Mouse (Mus musculus): ENCODE data around the gene Map4. TPM values are rescaled to one million over a fixed set of nuclear protein-coding genes. Genes with fewer than 3 reads are reported as not detected.
"Not testable (repeated sequence)": the region's sequence is repeated elsewhere in the genome, so short reads cannot be mapped to it uniquely, and the experiment has no call there.

Gene Map4
- total RNA-seq, 2 experiments from 2014 or later = 350 to 364 TPM

GRCm38 (mm10) chr9:109969792-109970336 is 38.6 kb downstream of the Map4 start:
- DNase-seq (ENCODE audit: low spot score in 2 of 2) = peak in 1 of 2 experiments; percentile 15
- intact Hi-C loops (cut with DNase I) = no loop called here

- DNase-seq (ENCODE audit: low spot score in 2 of 2); intact Hi-C loops (cut with DNase I): not testable (repeated sequence)
Observed at GRCm38 (mm10) chr9:109971711-109972110, 40.5 kb downstream of the Map4 start.

- DNase-seq (ENCODE audit: low spot score in 2 of 2); intact Hi-C loops (cut with DNase I): not testable (repeated sequence)
Observed at GRCm38 (mm10) chr9:109980223-109980622, 49.0 kb downstream of the Map4 start.

GRCm38 (mm10) chr9:109985416-109985815 is 54.2 kb downstream of the Map4 start:
- peak; percentile 76 to 86 for DNase-seq (ENCODE audit: low spot score in 2 of 2)
- intact Hi-C loops (cut with DNase I) = loop anchor here (1.0 to 5.0 kb wide), 2 partner anchors 86 to 93 kb away; no protein-coding TSS in a partner anchor

GRCm38 (mm10) chr9:109989084-109989483 is 57.8 kb downstream of the Map4 start:
- intact Hi-C loops (cut with DNase I) = loop anchor here (2.0 to 5.0 kb wide), 2 partner anchors 30 to 97 kb away; no protein-coding TSS in a partner anchor

GRCm38 (mm10) chr9:109997441-109997840 is 66.2 kb downstream of the Map4 start:
- intact Hi-C loops (cut with DNase I) = no loop called here

More at GRCm38 (mm10) chr9:109989084-109989483, 57.8 kb downstream of the Map4 start:
- peak in 1 of 2 experiments; percentile 39 for DNase-seq (ENCODE audit: low spot score in 2 of 2)

GRCm38 (mm10) chr9:110001946-110002345 is 70.7 kb downstream of the Map4 start:
- no peak for DNase-seq (ENCODE audit: low spot score in 2 of 2)
- intact Hi-C loops (cut with DNase I) = no loop called here

More at GRCm38 (mm10) chr9:109997441-109997840, 66.2 kb downstream of the Map4 start:
- peak; percentile 28 to 32 for DNase-seq (ENCODE audit: low spot score in 2 of 2)

GRCm38 (mm10) chr9:110002413-110002812 is 71.2 kb downstream of the Map4 start:
- no peak for DNase-seq (ENCODE audit: low spot score in 2 of 2)
- intact Hi-C loops (cut with DNase I) = no loop called here

- peak; percentile 27 to 42 for DNase-seq (ENCODE audit: low spot score in 2 of 2)
- intact Hi-C loops (cut with DNase I) = loop anchor here (2.0 kb wide), 1 partner anchor 30 kb away; no protein-coding TSS in a partner anchor
Observed at GRCm38 (mm10) chr9:110019224-110019623, 88.0 kb downstream of the Map4 start.

- DNase-seq (ENCODE audit: low spot score in 2 of 2) = peak; percentile 27 to 71
- intact Hi-C loops (cut with DNase I) = no loop called here
Observed at GRCm38 (mm10) chr9:110020405-110020804, 89.1 kb downstream of the Map4 start.

- intact Hi-C loops (cut with DNase I) = no loop called here
Observed at GRCm38 (mm10) chr9:110021463-110021862, 90.2 kb downstream of the Map4 start.

GRCm38 (mm10) chr9:110022151-110022550 is 90.9 kb downstream of the Map4 start:
- intact Hi-C loops (cut with DNase I) = no loop called here
- no peak for DNase-seq (ENCODE audit: low spot score in 2 of 2)

More at GRCm38 (mm10) chr9:110021463-110021862, 90.2 kb downstream of the Map4 start:
- no peak for DNase-seq (ENCODE audit: low spot score in 2 of 2)

GRCm38 (mm10) chr9:110035091-110035490 is 103.8 kb downstream of the Map4 start:
- intact Hi-C loops (cut with DNase I) = no loop called here
- no peak for DNase-seq (ENCODE audit: low spot score in 2 of 2)

GRCm38 (mm10) chr9:110037895-110038294 is 106.6 kb downstream of the Map4 start:
- intact Hi-C loops (cut with DNase I) = no loop called here
- DNase-seq (ENCODE audit: low spot score in 2 of 2) = no peak

- DNase-seq (ENCODE audit: low spot score in 2 of 2) = no peak
- intact Hi-C loops (cut with DNase I) = no loop called here
Observed at GRCm38 (mm10) chr9:110038485-110038884, 107.2 kb downstream of the Map4 start.

GRCm38 (mm10) chr9:110044373-110044772 is 113.1 kb downstream of the Map4 start:
- intact Hi-C loops (cut with DNase I) = no loop called here
- DNase-seq (ENCODE audit: low spot score in 2 of 2) = peak; percentile 35 to 88

GRCm38 (mm10) chr9:110045763-110046377 is 114.6 kb downstream of the Map4 start:
- DNase-seq (ENCODE audit: low spot score in 2 of 2) = peak in 1 of 2 experiments; percentile 55
- intact Hi-C loops (cut with DNase I) = no loop called here

- no peak for DNase-seq (ENCODE audit: low spot score in 2 of 2)
- intact Hi-C loops (cut with DNase I) = no loop called here
Observed at GRCm38 (mm10) chr9:110047260-110047659, 116.0 kb downstream of the Map4 start.

GRCm38 (mm10) chr9:110047857-110048256 is 116.6 kb downstream of the Map4 start:
- intact Hi-C loops (cut with DNase I) = no loop called here
- DNase-seq (ENCODE audit: low spot score in 2 of 2) = no peak

GRCm38 (mm10) chr9:110051184-110051583 is 119.9 kb downstream of the Map4 start:
- no peak for DNase-seq (ENCODE audit: low spot score in 2 of 2)
- intact Hi-C loops (cut with DNase I) = no loop called here
